Mouse (Mus musculus) 3T3-L1 (cell line): ENCODE measurements at regions not wholly inside any gene's neighbourhood (a gene's known extent, or its start where the extent isn't known, plus 50 kb on each side); places are given as distances from the start of the nearest gene placed in this dataset.

ENCODE experiments used
- DNase-seq: peaks from one replicate; pipeline ENCODE4 v3.0.0-alpha.2; 2015; ENCODE audit warnings: low read depth, low spot score

GRCm38 (mm10) chr17:75756487-75756886 lies 204.7 kb upstream of the Fam98a start:
- DNase-seq = no peak

GRCm38 (mm10) chr17:75716458-75716857 lies 164.7 kb upstream of the Fam98a start:
- DNase-seq = no peak

- DNase-seq = no peak
These were observed 162.8 kb upstream of the Fam98a start for GRCm38 (mm10) chr17:75714578-75714977.

- no peak for DNase-seq
These were observed 162.3 kb upstream of the Fam98a start for GRCm38 (mm10) chr17:75714059-75714458.

- DNase-seq = no peak
These were observed 155.9 kb upstream of the Fam98a start for GRCm38 (mm10) chr17:75707687-75708086.

GRCm38 (mm10) chr17:75705357-75705756 lies 153.6 kb upstream of the Fam98a start:
- no peak for DNase-seq

- DNase-seq = no peak
These were observed 152.1 kb upstream of the Fam98a start for GRCm38 (mm10) chr17:75703865-75704264.

GRCm38 (mm10) chr17:75696729-75697103 lies 145.0 kb upstream of the Fam98a start:
- no peak for DNase-seq

- DNase-seq = no peak
These were observed 144.5 kb upstream of the Fam98a start for GRCm38 (mm10) chr17:75696103-75696728.

GRCm38 (mm10) chr17:75685927-75686326 lies 134.2 kb upstream of the Fam98a start:
- no peak for DNase-seq

- DNase-seq = no peak
These were observed 95.2 kb upstream of the Fam98a start for GRCm38 (mm10) chr17:75646982-75647381.

- DNase-seq = no peak
These were observed 93.0 kb upstream of the Fam98a start for GRCm38 (mm10) chr17:75644698-75645097.

- no peak for DNase-seq
These were observed 90.6 kb upstream of the Fam98a start for GRCm38 (mm10) chr17:75642311-75642710.

- no peak for DNase-seq
These were observed 89.3 kb upstream of the Fam98a start for GRCm38 (mm10) chr17:75641010-75641498.

GRCm38 (mm10) chr17:75640575-75640974 lies 88.8 kb upstream of the Fam98a start:
- no peak for DNase-seq

- DNase-seq = no peak
These were observed 78.1 kb upstream of the Fam98a start for GRCm38 (mm10) chr17:75629857-75630256.

GRCm38 (mm10) chr17:75619472-75619871 lies 67.7 kb upstream of the Fam98a start:
- DNase-seq = peak; percentile 38

GRCm38 (mm10) chr17:75618514-75618913 lies 66.8 kb upstream of the Fam98a start:
- no peak for DNase-seq

GRCm38 (mm10) chr17:75617280-75617679 lies 65.5 kb upstream of the Fam98a start:
- DNase-seq = peak; percentile 72

GRCm38 (mm10) chr17:75615335-75615734 lies 63.6 kb upstream of the Fam98a start:
- peak; percentile 67 for DNase-seq

GRCm38 (mm10) chr17:75603417-75604086 lies 51.8 kb upstream of the Fam98a start:
- no peak for DNase-seq
